Mouse (Mus musculus): ENCODE data around the gene Gm20518. TPM values are rescaled to one million over a fixed set of nuclear protein-coding genes. Genes with fewer than 3 reads are reported as not detected.

Gene Gm20518
- polyA plus RNA-seq, 1 experiment from 2014 or later: 0.55 TPM

- no peak overlapping the region for H3K4me3 ChIP-seq
- 68% methylated on average over 3 of the region's 3 CpGs for WGBS
- no peak overlapping the region for H3K9ac ChIP-seq (replicated peaks)
- H3K4me2 ChIP-seq (replicated peaks): no peak overlapping the region
- H3K27ac ChIP-seq (replicated peaks): no peak overlapping the region
- H3K9me3 ChIP-seq: no peaks in the 10 kb centered on the region
- H3K4me1 ChIP-seq: peaks cover 12% of the 10 kb centered on the region
- no peak for ATAC-seq (ENCODE audit: low FRiP score, low read depth)
- peaks cover 38% of the 10 kb centered on the region for H3K27me3 ChIP-seq
- peaks cover 50% of the 10 kb centered on the region for H3K36me3 ChIP-seq
Measured at GRCm38 (mm10) chr16:17792728-17793127, 98.7 kb downstream of the Gm20518 start.

- Histone ChIP-seq H3K9ac (replicated peaks) (no peak overlapping the region), H3K9me3 (no peaks in the 10 kb centered on the region), H3K4me3 (no peak overlapping the region), H3K27ac (replicated peaks) (no peak overlapping the region), H3K27me3 (no peaks in the 10 kb centered on the region), H3K4me1 (no peaks in the 10 kb centered on the region), H3K36me3 (peaks cover 76% of the 10 kb centered on the region), H3K4me2 (replicated peaks) (no peak overlapping the region)
- ATAC-seq (ENCODE audit: low FRiP score, low read depth): no peak
- WGBS: 67% methylated on average over 3 of the region's 3 CpGs
Measured at GRCm38 (mm10) chr16:17785337-17785736, 106.1 kb downstream of the Gm20518 start.

Other genes with a start within 250 kb of the Gm20518 start
- 7.1 and 7.9 TPM in 2 replicates for gene Ccdc74a, start 245.2 kb downstream of the Gm20518 start, polyA plus RNA-seq (2016; fragmentation: Nextera tagmentation; extraction: Ambion mirVana)
- gene Med15, start 158.8 kb downstream of the Gm20518 start, polyA plus RNA-seq (2016; fragmentation: Nextera tagmentation; extraction: Ambion mirVana): 47.4 and 48.0 TPM in 2 replicates
- gene Klhl22, start 132.1 kb downstream of the Gm20518 start, polyA plus RNA-seq (2016; fragmentation: Nextera tagmentation; extraction: Ambion mirVana): 52.8 and 57.9 TPM in 2 replicates
- gene Scarf2, start 94.4 kb downstream of the Gm20518 start, polyA plus RNA-seq (2016; fragmentation: Nextera tagmentation; extraction: Ambion mirVana): 10.1 and 12.1 TPM in 2 replicates
- gene B830017H08Rik, start 58.5 kb downstream of the Gm20518 start, polyA plus RNA-seq (2016; fragmentation: Nextera tagmentation; extraction: Ambion mirVana): 0.45 and 0.55 TPM in 2 replicates
- gene Car15, start 53.3 kb downstream of the Gm20518 start, polyA plus RNA-seq (2016; fragmentation: Nextera tagmentation; extraction: Ambion mirVana): 4.4 and 5.8 TPM in 2 replicates
- gene Tssk1, start 2.6 kb upstream of the Gm20518 start, polyA plus RNA-seq (2016; fragmentation: Nextera tagmentation; extraction: Ambion mirVana): 0.05 and 0.09 TPM in 2 replicates
- 105 and 108 TPM in 2 replicates for gene Dgcr2, start 6.9 kb upstream of the Gm20518 start, polyA plus RNA-seq (2016; fragmentation: Nextera tagmentation; extraction: Ambion mirVana)
- not detected in 2 replicates for gene Tssk2, start 7.0 kb upstream of the Gm20518 start, polyA plus RNA-seq (2016; fragmentation: Nextera tagmentation; extraction: Ambion mirVana)
- 56.7 and 61.6 TPM in 2 replicates for gene Ess2, start 19.7 kb upstream of the Gm20518 start, polyA plus RNA-seq (2016; fragmentation: Nextera tagmentation; extraction: Ambion mirVana)
- gene Gsc2, start 23.4 kb upstream of the Gm20518 start, polyA plus RNA-seq (2016; fragmentation: Nextera tagmentation; extraction: Ambion mirVana): 0.26 and 0.52 TPM in 2 replicates
- gene Slc25a1, start 36.5 kb upstream of the Gm20518 start, polyA plus RNA-seq (2016; fragmentation: Nextera tagmentation; extraction: Ambion mirVana): 120 and 132 TPM in 2 replicates
- not detected in 2 replicates for gene Vpreb2, start 88.8 kb upstream of the Gm20518 start, polyA plus RNA-seq (2016; fragmentation: Nextera tagmentation; extraction: Ambion mirVana)
- gene Dgcr6, start 161.2 kb upstream of the Gm20518 start, polyA plus RNA-seq (2016; fragmentation: Nextera tagmentation; extraction: Ambion mirVana): 144 TPM in 2 replicates
- gene Prodh, start 198.5 kb upstream of the Gm20518 start, polyA plus RNA-seq (2016; fragmentation: Nextera tagmentation; extraction: Ambion mirVana): 6.8 and 8.7 TPM in 2 replicates
- gene Rtn4r, start 236.0 kb upstream of the Gm20518 start, polyA plus RNA-seq (2016; fragmentation: Nextera tagmentation; extraction: Ambion mirVana): 7.6 and 7.9 TPM in 2 replicates

Measured in midbrain, embryonic 12.5 days (tissue).